Mouse (Mus musculus) C2C12 (cell line): ENCODE measurements around the gene Ehbp1l1.

ENCODE experiments used
- CEBPB ChIP-seq: IDR thresholded peaks from one replicate; pipeline ENCODE4 v1.6.1; 2011; ENCODE audit warnings: low read depth, mild to moderate bottlenecking, control low read depth, moderate library complexity
- CTCF ChIP-seq: IDR thresholded peaks from one replicate; pipeline ENCODE4 v1.5.1; 2011; ENCODE audit not compliant: control insufficient read depth, insufficient read depth, insufficient read length
- MAX ChIP-seq: IDR thresholded peaks from one replicate; pipeline ENCODE4 v1.6.1; 2011; ENCODE audit warnings: mild to moderate bottlenecking, control low read depth
- MYOD1 ChIP-seq: IDR thresholded peaks from one replicate; pipeline ENCODE4 v1.6.1; 2011; ENCODE audit warnings: low read depth; ENCODE audit not compliant: control insufficient read depth, insufficient read length
- MYOG ChIP-seq: IDR thresholded peaks from one replicate; pipeline ENCODE4 v1.6.1; 2011; ENCODE audit not compliant: control insufficient read depth, insufficient read length; ENCODE audit errors: extremely low read depth

GRCm38 (mm10) chr19:5758878-5759403, 32.8 kb upstream of the Ehbp1l1 start:
- TF ChIP-seq CTCF = no peak
- TF ChIP-seq CEBPB = no peak
- no peak for TF ChIP-seq MAX
- no peak for TF ChIP-seq MYOD1
- no peak for TF ChIP-seq MYOG
